Mouse (Mus musculus): ENCODE data around the gene Vamp5. TPM values are rescaled to one million over a fixed set of nuclear protein-coding genes. Genes with fewer than 3 reads are reported as not detected.

Gene Vamp5
- polyA plus RNA-seq, 1 experiment, result 25.8 TPM

DNA sequence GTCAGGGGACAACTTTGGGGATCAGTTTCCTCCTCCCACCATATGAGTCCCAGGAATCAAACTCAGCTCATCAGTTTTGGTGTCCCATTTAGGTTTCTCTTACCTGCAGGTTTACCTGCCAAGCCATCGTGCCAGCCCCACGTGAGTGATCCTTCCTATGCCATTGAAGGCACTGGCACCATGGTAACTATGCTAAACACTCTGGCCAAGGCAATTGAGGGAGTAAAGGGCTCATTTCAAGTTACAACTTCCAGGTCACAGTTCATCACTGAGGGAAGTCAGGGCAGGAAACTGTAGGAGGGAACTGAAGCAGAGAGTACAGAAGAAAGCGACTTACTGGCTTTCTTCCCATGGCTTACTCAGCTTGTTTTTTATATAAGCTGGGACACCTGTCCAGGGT is 14.0 kb downstream of the Vamp5 start:
- H3K36me3 ChIP-seq (ENCODE audit: control insufficient read depth, insufficient read depth, low read length), result peaks cover 2% of the 10 kb centered on the region; the same call in 1 of the 2 replicates
- peak overlapping the region; percentile 53 for H3K27ac ChIP-seq (ENCODE audit: control insufficient read depth, insufficient read depth, low read depth, low read length)
- TF ChIP-seq POLR2A (IDR thresholded peaks at IDR 0.05; ENCODE audit: control insufficient read depth, low read depth, low read length) (no peak), CTCF (IDR thresholded peaks at IDR 0.05; ENCODE audit: control insufficient read depth, insufficient read depth, insufficient replicate concordance, low read depth, low read length) (no peak)
- H3K4me1 ChIP-seq (ENCODE audit: control insufficient read depth, insufficient read depth, low read length), result peaks cover 20% of the 10 kb centered on the region
- peak overlapping the region; percentile 68 for H3K4me3 ChIP-seq (ENCODE audit: control insufficient read depth, low read depth, low read length)
- no peaks in the 10 kb centered on the region for H3K27me3 ChIP-seq (ENCODE audit: control insufficient read depth, insufficient read depth, low read length)

- peak overlapping the region; percentile 45 for H3K4me3 ChIP-seq (ENCODE audit: control insufficient read depth, low read depth, low read length)
- peaks cover 4% of the 10 kb centered on the region; the same call in 1 of the 2 replicates for H3K36me3 ChIP-seq (ENCODE audit: control insufficient read depth, insufficient read depth, low read length)
- no peaks in the 10 kb centered on the region for H3K27me3 ChIP-seq (ENCODE audit: control insufficient read depth, insufficient read depth, low read length)
- TF ChIP-seq CTCF (IDR thresholded peaks at IDR 0.05; ENCODE audit: control insufficient read depth, insufficient read depth, insufficient replicate concordance, low read depth, low read length) (no peak), POLR2A (IDR thresholded peaks at IDR 0.05; ENCODE audit: control insufficient read depth, low read depth, low read length) (no peak)
- no peak overlapping the region for H3K27ac ChIP-seq (ENCODE audit: control insufficient read depth, insufficient read depth, low read depth, low read length)
- H3K4me1 ChIP-seq (ENCODE audit: control insufficient read depth, insufficient read depth, low read length), result peaks cover 20% of the 10 kb centered on the region
These were observed 15.3 kb downstream of the Vamp5 start for GRCm38 (mm10) chr6:72364985-72365384.

- no peak for TF ChIP-seq CTCF (IDR thresholded peaks at IDR 0.05; ENCODE audit: control insufficient read depth, insufficient read depth, insufficient replicate concordance, low read depth, low read length)
- TF ChIP-seq POLR2A (IDR thresholded peaks at IDR 0.05; ENCODE audit: control insufficient read depth, low read depth, low read length), result no peak
- no peak overlapping the region for H3K27ac ChIP-seq (ENCODE audit: control insufficient read depth, insufficient read depth, low read depth, low read length)
These were observed 16.3 kb downstream of the Vamp5 start for GRCm38 (mm10) chr6:72364009-72364408.

DNA sequence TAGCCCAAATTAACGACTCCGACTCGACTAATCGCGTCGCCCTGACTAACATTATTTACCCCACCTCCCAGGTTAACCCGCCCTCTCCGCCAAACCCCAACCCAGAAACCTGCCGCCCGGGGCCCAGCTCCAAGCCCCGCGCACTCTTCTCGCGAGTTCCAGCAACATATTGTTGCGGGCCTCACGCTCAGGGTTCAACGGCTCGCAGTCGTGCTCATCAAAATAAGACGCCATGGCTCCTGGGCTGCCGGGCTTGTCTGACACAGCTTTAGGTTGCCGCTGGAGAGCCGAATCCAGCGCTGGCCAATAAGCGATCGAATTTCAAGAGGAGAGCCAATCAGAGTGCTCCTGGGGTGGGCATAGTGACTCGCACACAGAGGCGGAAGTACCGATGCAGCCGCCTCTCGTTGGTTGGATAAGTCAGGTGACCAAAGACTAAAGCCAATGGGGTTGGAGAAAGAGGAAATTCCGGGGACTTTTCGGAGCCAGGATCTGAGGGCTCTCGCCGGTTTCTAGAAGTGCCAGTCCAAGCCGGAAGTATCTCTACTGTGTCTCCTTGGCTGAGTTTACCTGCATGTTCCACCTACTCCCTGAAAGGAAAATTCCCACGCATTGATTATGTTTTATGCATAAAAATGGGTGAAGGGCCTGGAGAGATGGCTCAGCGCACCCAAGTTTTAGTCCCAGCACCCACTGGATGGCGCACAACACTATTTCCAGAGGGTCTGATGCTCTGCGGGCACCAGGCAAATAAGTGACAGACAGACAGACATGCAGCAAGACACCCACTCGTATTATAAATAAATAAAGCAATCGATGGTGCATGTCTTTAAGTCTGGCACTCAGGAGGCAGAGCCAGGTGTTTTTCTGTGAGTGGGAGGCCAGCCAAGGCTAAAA is 17.9 kb downstream of the Vamp5 start:
- peaks cover 2% of the 10 kb centered on the region; the same call in 1 of the 2 replicates for H3K36me3 ChIP-seq (ENCODE audit: control insufficient read depth, insufficient read depth, low read length)
- H3K4me3 ChIP-seq (ENCODE audit: control insufficient read depth, low read depth, low read length), result peak overlapping the region; percentile 94
- no peak for TF ChIP-seq CTCF (IDR thresholded peaks at IDR 0.05; ENCODE audit: control insufficient read depth, insufficient read depth, insufficient replicate concordance, low read depth, low read length)
- TF ChIP-seq POLR2A (IDR thresholded peaks at IDR 0.05; ENCODE audit: control insufficient read depth, low read depth, low read length), result peak; percentile 94
- H3K27me3 ChIP-seq (ENCODE audit: control insufficient read depth, insufficient read depth, low read length), result no peaks in the 10 kb centered on the region
- H3K27ac ChIP-seq (ENCODE audit: control insufficient read depth, insufficient read depth, low read depth, low read length), result peak overlapping the region; percentile 93
- H3K4me1 ChIP-seq (ENCODE audit: control insufficient read depth, insufficient read depth, low read length), result peaks cover 13% of the 10 kb centered on the region

More at GRCm38 (mm10) chr6:72364009-72364408, 16.3 kb downstream of the Vamp5 start:
- Histone ChIP-seq H3K4me3 (ENCODE audit: control insufficient read depth, low read depth, low read length) (no peak overlapping the region), H3K36me3 (ENCODE audit: control insufficient read depth, insufficient read depth, low read length) (peaks cover 3% of the 10 kb centered on the region; the same call in 1 of the 2 replicates), H3K27me3 (ENCODE audit: control insufficient read depth, insufficient read depth, low read length) (no peaks in the 10 kb centered on the region), H3K4me1 (ENCODE audit: control insufficient read depth, insufficient read depth, low read length) (peaks cover 13% of the 10 kb centered on the region)

DNA sequence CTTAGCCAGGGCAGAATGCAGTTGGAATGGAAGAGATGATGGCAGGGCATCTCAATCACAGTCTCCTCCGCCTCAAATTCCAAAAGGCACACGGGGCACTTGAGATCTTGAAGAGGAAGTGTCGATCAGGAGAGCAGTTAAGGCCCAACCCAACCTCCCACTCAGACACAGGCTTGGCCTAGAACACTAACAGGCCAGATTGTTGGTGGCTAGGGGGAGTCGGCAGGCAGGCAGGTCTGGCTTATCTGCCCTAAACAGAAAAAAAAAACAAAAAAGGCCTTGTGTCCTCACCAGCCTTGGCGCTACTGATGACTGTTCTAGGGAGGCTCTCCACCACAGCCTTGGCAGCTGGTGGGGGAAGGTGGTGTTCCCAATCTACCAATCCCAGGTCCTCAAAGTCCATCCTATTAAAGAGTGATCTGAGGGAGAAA is 19.1 kb downstream of the Vamp5 start:
- Histone ChIP-seq H3K27ac (ENCODE audit: control insufficient read depth, insufficient read depth, low read depth, low read length) (peak overlapping the region; percentile 89; the same call in 1 of the 2 replicates), H3K36me3 (ENCODE audit: control insufficient read depth, insufficient read depth, low read length) (peaks cover 2% of the 10 kb centered on the region; the same call in 1 of the 2 replicates), H3K27me3 (ENCODE audit: control insufficient read depth, insufficient read depth, low read length) (no peaks in the 10 kb centered on the region), H3K4me1 (ENCODE audit: control insufficient read depth, insufficient read depth, low read length) (peaks cover 13% of the 10 kb centered on the region), H3K4me3 (ENCODE audit: control insufficient read depth, low read depth, low read length) (peak overlapping the region; percentile 94)
- no peak for TF ChIP-seq POLR2A (IDR thresholded peaks at IDR 0.05; ENCODE audit: control insufficient read depth, low read depth, low read length)
- no peak for TF ChIP-seq CTCF (IDR thresholded peaks at IDR 0.05; ENCODE audit: control insufficient read depth, insufficient read depth, insufficient replicate concordance, low read depth, low read length)

- Histone ChIP-seq H3K36me3 (ENCODE audit: control insufficient read depth, insufficient read depth, low read length) (peaks cover 2% of the 10 kb centered on the region; the same call in 1 of the 2 replicates), H3K4me1 (ENCODE audit: control insufficient read depth, insufficient read depth, low read length) (peaks cover 15% of the 10 kb centered on the region), H3K4me3 (ENCODE audit: control insufficient read depth, low read depth, low read length) (peak overlapping the region; percentile 94), H3K27me3 (ENCODE audit: control insufficient read depth, insufficient read depth, low read length) (no peaks in the 10 kb centered on the region), H3K27ac (ENCODE audit: control insufficient read depth, insufficient read depth, low read depth, low read length) (peak overlapping the region; percentile 71; the same call in 1 of the 2 replicates)
- TF ChIP-seq POLR2A (IDR thresholded peaks at IDR 0.05; ENCODE audit: control insufficient read depth, low read depth, low read length) (no peak), CTCF (IDR thresholded peaks at IDR 0.05; ENCODE audit: control insufficient read depth, insufficient read depth, insufficient replicate concordance, low read depth, low read length) (no peak)
These were observed 19.7 kb downstream of the Vamp5 start for GRCm38 (mm10) chr6:72360599-72360935.

DNA sequence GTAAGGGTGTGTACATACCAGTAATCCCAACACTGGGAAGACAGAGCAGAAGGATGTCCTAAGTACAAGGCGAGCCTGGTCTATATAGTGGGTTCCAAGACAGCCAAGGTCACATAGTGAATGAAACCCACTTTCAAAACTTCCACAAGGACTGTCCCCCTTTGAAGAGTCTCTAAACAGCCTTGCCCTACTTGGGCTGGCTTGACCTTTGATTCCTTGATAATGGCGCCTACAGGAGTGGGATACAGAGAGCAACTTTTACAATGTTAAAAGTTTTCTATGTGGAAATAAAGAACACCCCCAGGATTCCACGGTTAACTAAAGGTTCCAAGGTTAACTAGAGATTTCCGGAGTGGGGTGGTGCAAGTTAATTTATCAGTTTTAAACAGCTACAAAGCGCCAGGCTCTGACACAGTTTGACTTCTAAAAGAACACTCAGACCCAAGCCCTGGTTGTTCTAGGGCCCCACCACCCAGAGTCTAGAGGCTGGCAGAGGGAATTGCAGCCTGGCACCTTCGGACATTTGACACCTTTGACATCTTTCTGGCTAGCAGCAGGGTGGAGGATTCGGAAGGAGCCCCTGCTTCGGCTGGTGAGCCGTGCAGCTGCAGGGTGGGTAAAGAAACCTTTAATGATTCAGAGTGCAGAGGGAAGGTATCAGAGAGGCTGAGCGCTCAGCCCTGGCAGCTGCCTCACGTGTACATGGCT is 20.2 kb downstream of the Vamp5 start:
- TF ChIP-seq POLR2A (IDR thresholded peaks at IDR 0.05; ENCODE audit: control insufficient read depth, low read depth, low read length) (no peak), CTCF (IDR thresholded peaks at IDR 0.05; ENCODE audit: control insufficient read depth, insufficient read depth, insufficient replicate concordance, low read depth, low read length) (no peak)
- Histone ChIP-seq H3K27ac (ENCODE audit: control insufficient read depth, insufficient read depth, low read depth, low read length) (peak overlapping the region; percentile 71; the same call in 1 of the 2 replicates), H3K36me3 (ENCODE audit: control insufficient read depth, insufficient read depth, low read length) (peaks cover 2% of the 10 kb centered on the region; the same call in 1 of the 2 replicates), H3K4me1 (ENCODE audit: control insufficient read depth, insufficient read depth, low read length) (peaks cover 16% of the 10 kb centered on the region), H3K27me3 (ENCODE audit: control insufficient read depth, insufficient read depth, low read length) (no peaks in the 10 kb centered on the region), H3K4me3 (ENCODE audit: control insufficient read depth, low read depth, low read length) (peak overlapping the region; percentile 94)
